ENCODE assay signal across 8 mouse cellular contexts in the genomic region with DNA sequence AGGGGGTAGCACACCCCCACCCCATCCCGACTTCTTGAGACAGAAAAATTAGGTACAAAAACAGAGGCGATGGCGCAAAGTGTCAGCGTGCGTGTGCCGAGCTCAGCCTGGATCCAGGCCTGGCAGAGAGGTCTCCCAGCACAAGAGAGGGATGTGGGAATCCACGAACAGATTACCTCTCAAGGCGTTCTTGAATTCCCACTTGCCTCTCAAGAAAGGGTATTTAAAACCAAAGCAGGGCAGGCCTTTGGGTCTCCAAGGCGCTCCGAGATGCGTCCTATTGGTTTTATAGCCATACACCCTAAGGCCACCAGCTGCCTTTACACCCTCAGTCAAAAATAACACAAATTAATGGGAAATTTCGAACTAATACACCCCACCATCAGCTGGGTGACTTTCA. TPM values are rescaled to one million over a fixed set of nuclear protein-coding genes. Genes with fewer than 3 reads are reported as not detected.
DNase-seq lines count a peak whose midpoint lies in the region; ATAC-seq and TF ChIP-seq lines count a peak whose summit lies in the region.

No protein-coding gene starts in this region.

- H3K4me3 ChIP-seq in heart, postnatal 0 days (ENCODE audit: low read depth, low read length): peak overlapping the region; percentile 59
- H3K4me3 ChIP-seq in hindbrain, embryonic 15.5 days: peak overlapping the region; percentile 41
- H3K4me3 ChIP-seq in midbrain, embryonic 14.5 days (replicated peaks; ENCODE audit: low read depth, low read length): 0 out of 2 replicates have a peak overlapping the region, but pooled peaks have one; percentile 26

- no peak for TF ChIP-seq EP300 in heart, postnatal 0 days (IDR thresholded peaks at IDR 0.05; ENCODE audit: low read depth)

- H3K4me2 ChIP-seq in heart, postnatal 0 days (ENCODE audit: low read depth, low read length): peak overlapping the region; percentile 88
- H3K4me2 ChIP-seq in hindbrain, embryonic 15.5 days: peak overlapping the region; percentile 58
- H3K4me2 ChIP-seq in midbrain, embryonic 14.5 days (ENCODE audit: low read length): peak overlapping the region; percentile 49

- no peak for TF ChIP-seq CTCF in heart, postnatal 0 days (IDR thresholded peaks at IDR 0.05; ENCODE audit: low read depth)

- WGBS in heart, postnatal 0 days: 18% methylated on average over 12 of the region's 12 CpGs
- WGBS in hindbrain, embryonic 15.5 days: 4% methylated on average over 12 of the region's 12 CpGs
- 3% methylated on average over 12 of the region's 12 CpGs for WGBS in midbrain, embryonic 14.5 days

- intact Hi-C loops in heart, postnatal 36 days (cut with DNase I): no loop called here

- no peaks in the 10 kb centered on the region for H3K9me3 ChIP-seq in heart, postnatal 0 days (replicated peaks; ENCODE audit: control insufficient read depth, low read length)
- H3K9me3 ChIP-seq in hindbrain, embryonic 15.5 days: no peaks in the 10 kb centered on the region
- no peaks in the 10 kb centered on the region for H3K9me3 ChIP-seq in midbrain, embryonic 14.5 days (ENCODE audit: control insufficient read depth, low read length)

- H3K36me3 ChIP-seq in heart, postnatal 0 days (replicated peaks; ENCODE audit: control insufficient read depth, insufficient read depth, low read length): no peaks in the 10 kb centered on the region
- H3K36me3 ChIP-seq in hindbrain, embryonic 15.5 days: no peaks in the 10 kb centered on the region
- H3K36me3 ChIP-seq in midbrain, embryonic 14.5 days (ENCODE audit: control insufficient read depth, insufficient read depth, low read length): no peaks in the 10 kb centered on the region

- H3K27ac ChIP-seq in heart, postnatal 0 days (ENCODE audit: low read depth): no peak overlapping the region
- H3K27ac ChIP-seq in hindbrain, embryonic 15.5 days (replicated peaks): no peak overlapping the region
- no peak overlapping the region for H3K27ac ChIP-seq in midbrain, embryonic 14.5 days (replicated peaks; ENCODE audit: low read depth, low read length)

- H3K4me1 ChIP-seq in heart, postnatal 0 days (ENCODE audit: control insufficient read depth, insufficient read depth): peaks cover 16% of the 10 kb centered on the region; the same call in 1 of the 2 replicates
- peaks cover 31% of the 10 kb centered on the region for H3K4me1 ChIP-seq in hindbrain, embryonic 15.5 days (replicated peaks)
- peaks cover 23% of the 10 kb centered on the region for H3K4me1 ChIP-seq in midbrain, embryonic 14.5 days (ENCODE audit: control insufficient read depth, insufficient read depth, low read length)

- peaks cover 81% of the 10 kb centered on the region for H3K27me3 ChIP-seq in heart, postnatal 0 days (ENCODE audit: control insufficient read depth, insufficient read depth, low read length)
- H3K27me3 ChIP-seq in hindbrain, embryonic 15.5 days: peaks cover 79% of the 10 kb centered on the region
- H3K27me3 ChIP-seq in midbrain, embryonic 14.5 days (ENCODE audit: control insufficient read depth, insufficient read depth, low read length): peaks cover 77% of the 10 kb centered on the region

- DNase-seq in heart, postnatal 0 days (ENCODE audit: low spot score): no peak
- DNase-seq in heart, postnatal 36 days: no peak
- peak; percentile 15 for DNase-seq in embryo, embryonic 9.5 days (ENCODE audit: extremely low spot score)
- no peak for DNase-seq in midbrain, embryonic 14.5 days
- DNase-seq in cerebellum, adult 9-11 months: no peak
- no peak for DNase-seq in adrenal gland, postnatal 25 days

- no peak for ATAC-seq in heart, postnatal 0 days (ENCODE audit: insufficient read depth, low read depth)
- ATAC-seq in hindbrain, embryonic 15.5 days (ENCODE audit: low FRiP score, low read depth): no peak
- no peak for ATAC-seq in midbrain, embryonic 14.5 days (ENCODE audit: low FRiP score, low TSS enrichment)
- ATAC-seq in megakaryocyte-erythroid progenitor cell, adult 5-6 weeks (replicated peaks; ENCODE audit: low FRiP score, low TSS enrichment, poor library complexity, severe bottlenecking): no peak

- H3K9ac ChIP-seq in heart, postnatal 0 days (replicated peaks; ENCODE audit: low read depth, low read length): no peak overlapping the region
- 0 out of 2 replicates have a peak overlapping the region, but pooled peaks have one; percentile 26 for H3K9ac ChIP-seq in hindbrain, embryonic 15.5 days
- H3K9ac ChIP-seq in midbrain, embryonic 14.5 days (replicated peaks; ENCODE audit: low read length): no peak overlapping the region

RNA-seq across cellular contexts. Expression of gene Foxf2, which starts 4.4 kb away (rescaled TPM):
- total RNA-seq in heart, postnatal 0 days (2014; rRNA removed; ENCODE audit: low replicate concordance): not detected in 2 replicates
- not detected in 2 replicates for polyA plus RNA-seq in heart, postnatal 0 days (2015; fragmentation: Nextera tagmentation; extraction: Ambion mirVana)
- under 1 TPM in 1 of 2 experiments, not detected in 1; 0.19 TPM for total RNA-seq in heart, postnatal 36 days (2021)
- 5.2 and 5.5 TPM in 2 replicates for polyA plus RNA-seq in hindbrain, embryonic 15.5 days (2015; fragmentation: Nextera tagmentation; extraction: Ambion mirVana)
- polyA plus RNA-seq in midbrain, embryonic 14.5 days (2014; fragmentation: Nextera tagmentation; extraction: Ambion mirVana): 3.3 and 5.3 TPM in 2 replicates
- not detected in 2 replicates for total RNA-seq in megakaryocyte-erythroid progenitor cell, adult 5-6 weeks (2014; fragmentation: Nextera tagmentation)
- not detected in 2 replicates for total RNA-seq in megakaryocyte-erythroid progenitor cell, adult 5-6 weeks (2017)
- not detected in 2 replicates for total RNA-seq in adrenal gland, postnatal 25 days (2021)
